Mouse (Mus musculus) heart, embryonic 13.5 days (tissue): Measurements from ENCODE around the gene Capsl. TPM values are rescaled to one million over a fixed set of nuclear protein-coding genes. Genes with fewer than 3 reads are reported as not detected.

Source experiments
- ATAC-seq: fragments of 200-750 bp; cut with Nextera tagmentation; 2 replicates; pipeline ENCODE4 v1.8.0; 2017; ENCODE audit warnings: moderate TSS enrichment; ENCODE audit not compliant: insufficient number of reproducible peaks, low FRiP score, low TSS enrichment; ENCODE audit errors: extremely low read depth
- H3K27ac ChIP-seq: fragments of 300-500 bp; sonication (generic); replicated peaks from 2 replicates; pipeline ENCODE4 v1.5.1; 2015; ENCODE audit warnings: moderate library complexity, mild to moderate bottlenecking, inconsistent platforms
- H3K27me3 ChIP-seq: fragments of 300-500 bp; sonication (generic); replicated peaks from 2 replicates; pipeline ENCODE4 v1.6.1; 2015; ENCODE audit warnings: mild to moderate bottlenecking, inconsistent platforms
- H3K36me3 ChIP-seq: fragments of 300-500 bp; sonication (generic); 2 replicates; pipeline ENCODE4 v1.6.1; 2015; ENCODE audit warnings: mild to moderate bottlenecking, inconsistent platforms
- H3K4me1 ChIP-seq: fragments of 300-500 bp; sonication (generic); 2 replicates; pipeline ENCODE4 v1.6.1; 2015; ENCODE audit warnings: inconsistent platforms
- H3K4me2 ChIP-seq: fragments of 300-500 bp; sonication (generic); 2 replicates; pipeline ENCODE4 v1.6.1; 2015; ENCODE audit warnings: inconsistent platforms, mild to moderate bottlenecking, moderate library complexity
- H3K4me3 ChIP-seq: fragments of 300-500 bp; sonication (generic); 2 replicates; pipeline ENCODE4 v1.5.1; 2015; ENCODE audit warnings: moderate library complexity, mild to moderate bottlenecking, inconsistent platforms
- H3K9ac ChIP-seq: fragments of 300-500 bp; sonication (generic); 2 replicates; pipeline ENCODE4 v1.6.1; 2015; ENCODE audit warnings: inconsistent platforms, mild to moderate bottlenecking, moderate library complexity
- H3K9me3 ChIP-seq: fragments of 300-500 bp; sonication (generic); 2 replicates; pipeline ENCODE4 v1.6.1; 2016; ENCODE audit warnings: inconsistent platforms
- WGBS: fragments of 180-500 bp; shearing (Covaris S2); methylation state at CpG from one replicate; pipeline ENCODE4 v1.1.7; 2015; ENCODE audit warnings: mixed read lengths; 5-methylcytosine and 5-hydroxymethylcytosine counted together
- polyA plus RNA-seq: library from polyadenylated mRNA; unstranded; fragments of >200 nt; fragmentation: Nextera tagmentation; extraction: Ambion mirVana; gene quantifications from 2 replicates; pipeline ENCODE4 v1.2.1, GENCODE M21; 2015

Gene Capsl
- polyA plus RNA-seq = 0.20 and 0.27 TPM in 2 replicates

DNA sequence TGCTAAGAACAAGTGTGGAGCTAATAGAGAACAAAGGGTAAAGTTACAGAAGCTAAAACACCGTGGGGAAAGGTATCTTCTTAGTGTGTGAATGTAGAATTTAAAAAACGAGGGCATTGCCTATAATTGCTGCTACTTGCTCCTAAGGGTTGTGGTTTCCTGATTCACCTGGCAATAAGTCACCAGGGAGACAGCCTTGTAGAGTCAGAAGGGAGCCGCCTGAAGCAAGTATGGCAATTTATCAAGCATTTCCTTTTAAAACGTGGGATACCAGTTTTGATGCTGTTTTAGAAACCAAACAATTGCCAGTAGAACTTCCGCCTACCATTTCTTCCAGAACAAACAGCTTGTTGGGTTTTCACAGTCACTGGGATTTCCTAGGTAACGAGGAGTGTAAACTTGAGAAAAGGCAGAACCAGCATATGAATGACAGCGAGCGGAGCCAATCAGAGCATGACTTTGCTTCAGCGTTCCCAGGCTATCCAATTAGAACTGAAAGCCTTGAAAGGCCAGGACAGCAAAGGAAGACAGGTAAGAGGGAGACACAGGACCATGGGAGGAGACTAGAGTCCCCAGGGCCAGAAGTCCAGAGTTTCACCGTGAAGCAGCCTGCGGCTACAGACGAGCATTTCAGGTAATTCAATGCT lies at the start of gene Capsl:
Gene Capsl (plus strand): TSS at position 495 of the 647 bp plus-strand sequence.
- no peak within 1 kb of the TSS for H3K4me3 ChIP-seq
- H3K27me3 ChIP-seq = no peaks in the 10 kb centered on the region
- no peak within 1 kb of the TSS for H3K27ac ChIP-seq
- WGBS = 50% methylated on average over 12 of the region's 12 CpGs
- H3K9me3 ChIP-seq = no peaks in the 10 kb centered on the region
- H3K9ac ChIP-seq = no peak within 1 kb of the TSS
- H3K36me3 ChIP-seq = no peaks in the 10 kb centered on the region
- H3K4me1 ChIP-seq = no peaks in the 10 kb centered on the region
- H3K4me2 ChIP-seq = peak within 1 kb of the TSS; percentile 26
- no peak for ATAC-seq

DNA sequence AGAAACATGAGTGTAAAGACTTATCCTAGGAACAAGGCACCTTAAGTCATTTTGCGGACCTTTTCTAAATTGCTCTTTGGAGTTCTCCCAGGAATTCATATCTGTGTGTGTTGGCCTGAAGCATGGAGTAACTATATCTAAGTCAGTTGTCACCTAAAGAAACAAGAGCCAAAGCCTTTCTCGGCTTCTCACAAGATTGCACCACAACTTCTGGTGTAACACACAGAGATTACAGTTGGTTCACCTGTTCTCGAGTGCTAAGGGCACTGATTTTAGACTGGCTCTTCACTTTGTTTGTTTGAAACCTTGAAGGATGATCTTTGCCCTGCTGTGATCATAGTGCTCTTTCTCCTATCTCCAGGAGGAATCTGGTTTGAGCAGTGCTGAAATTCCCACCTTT lies 26.4 kb upstream of the Capsl start:
- no peak for ATAC-seq

DNA sequence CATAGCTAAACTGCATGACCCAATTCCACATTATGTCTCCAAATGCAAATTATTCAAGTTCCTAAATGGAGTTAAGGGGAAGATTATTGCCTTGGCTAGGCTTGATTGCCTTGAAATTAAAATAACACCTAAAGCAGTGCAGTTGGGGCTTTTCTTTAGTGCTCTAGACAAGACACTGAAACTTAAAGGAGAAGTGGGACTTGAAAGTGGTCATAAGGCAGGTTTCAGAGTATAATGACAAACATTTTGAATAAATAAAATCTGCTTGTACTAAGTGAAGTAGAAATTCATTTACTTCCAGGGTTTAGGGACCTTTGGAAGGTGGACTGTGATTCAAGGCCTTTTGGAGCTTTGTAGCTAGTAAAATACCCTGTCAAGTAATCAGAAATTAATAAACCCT lies 14.7 kb upstream of the Capsl start:
- H3K4me1 ChIP-seq = no peaks in the 10 kb centered on the region
- no peak overlapping the region for H3K9ac ChIP-seq
- H3K4me3 ChIP-seq = no peak overlapping the region
- H3K4me2 ChIP-seq = no peak overlapping the region
- no peak overlapping the region for H3K27ac ChIP-seq
- H3K36me3 ChIP-seq = no peaks in the 10 kb centered on the region
- no peaks in the 10 kb centered on the region for H3K9me3 ChIP-seq
- ATAC-seq = no peak
- no peaks in the 10 kb centered on the region for H3K27me3 ChIP-seq

More for the DNA sequence above, 26.4 kb upstream of the Capsl start:
- Histone ChIP-seq H3K4me1 (no peaks in the 10 kb centered on the region), H3K9ac (no peak overlapping the region), H3K4me3 (no peak overlapping the region), H3K27ac (no peak overlapping the region), H3K36me3 (no peaks in the 10 kb centered on the region), H3K4me2 (no peak overlapping the region), H3K27me3 (no peaks in the 10 kb centered on the region), H3K9me3 (no peaks in the 10 kb centered on the region)
- 72% methylated on average over 3 of the region's 3 CpGs for WGBS

DNA sequence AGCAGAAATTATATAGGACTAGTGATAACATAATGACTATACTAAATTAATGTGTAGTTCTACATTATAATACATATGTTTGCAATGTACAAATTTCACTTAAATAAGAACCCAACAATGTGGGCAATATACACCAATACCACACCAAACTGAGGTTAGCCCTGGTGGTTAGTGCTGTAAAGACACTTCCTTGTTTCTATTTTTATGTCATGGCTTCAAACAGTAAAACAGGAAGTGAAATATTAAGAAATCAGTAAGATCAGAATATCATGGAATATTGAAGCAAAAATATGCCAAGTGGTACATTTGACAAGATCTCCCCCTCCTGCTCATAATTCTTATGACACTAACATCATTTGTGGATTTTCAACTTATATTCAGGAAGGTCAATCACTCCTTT lies 8.0 kb upstream of the Capsl start:
- Histone ChIP-seq H3K4me2 (no peak overlapping the region), H3K9ac (no peak overlapping the region), H3K27ac (no peak overlapping the region), H3K9me3 (no peaks in the 10 kb centered on the region), H3K4me1 (no peaks in the 10 kb centered on the region), H3K36me3 (no peaks in the 10 kb centered on the region), H3K4me3 (no peak overlapping the region), H3K27me3 (no peaks in the 10 kb centered on the region)
- no peak for ATAC-seq

DNA sequence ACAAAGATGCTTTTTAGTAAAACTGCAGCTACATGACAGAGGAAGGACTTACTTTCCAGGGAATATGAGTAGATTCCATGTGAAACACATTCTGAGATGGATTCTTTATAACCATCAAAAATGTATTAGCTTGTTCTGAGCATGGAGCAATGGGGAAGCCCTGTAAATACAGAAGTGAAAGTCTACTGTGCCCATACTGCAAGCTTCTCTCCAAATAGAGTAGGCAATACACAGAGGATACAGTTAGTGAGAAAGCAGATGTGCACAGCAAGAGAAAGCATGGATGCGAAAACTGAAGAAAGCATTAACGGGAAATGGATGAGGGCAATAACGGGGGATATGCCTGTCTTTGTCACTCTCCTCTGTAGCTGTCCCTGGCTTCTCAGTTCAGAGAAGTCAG lies 6.0 kb upstream of the Capsl start:
- Histone ChIP-seq H3K9me3 (no peaks in the 10 kb centered on the region), H3K4me2 (no peak overlapping the region), H3K4me3 (no peak overlapping the region), H3K4me1 (no peaks in the 10 kb centered on the region), H3K27ac (no peak overlapping the region), H3K9ac (no peak overlapping the region), H3K27me3 (no peaks in the 10 kb centered on the region), H3K36me3 (no peaks in the 10 kb centered on the region)
- ATAC-seq = no peak
- WGBS = 79% methylated on average over 3 of the region's 3 CpGs

DNA sequence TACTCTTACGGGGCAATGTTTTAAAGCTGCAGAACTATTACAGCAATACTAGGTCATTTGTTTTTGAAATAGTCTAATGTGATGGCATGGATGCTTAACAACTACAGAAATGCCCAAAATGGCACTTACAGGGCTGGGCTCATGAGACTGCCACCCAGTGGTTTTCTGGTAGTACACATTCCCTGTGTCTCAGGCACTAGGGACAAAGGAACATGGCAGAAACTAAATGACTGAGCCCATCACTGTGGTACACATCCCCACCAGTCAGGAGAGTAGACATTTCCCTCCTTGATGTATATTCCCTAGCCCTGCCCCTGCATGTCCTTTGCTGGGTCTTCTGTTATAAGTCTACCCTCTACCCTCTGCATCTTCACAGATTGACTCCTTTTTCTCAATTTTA lies 16.2 kb downstream of the Capsl start:
- no peak overlapping the region for H3K9ac ChIP-seq
- no peak overlapping the region for H3K27ac ChIP-seq
- H3K36me3 ChIP-seq = no peaks in the 10 kb centered on the region
- no peaks in the 10 kb centered on the region for H3K4me1 ChIP-seq
- H3K4me3 ChIP-seq = no peak overlapping the region
- WGBS = 84% methylated on average over 1 of the region's 1 CpGs
- ATAC-seq = no peak
- no peaks in the 10 kb centered on the region for H3K27me3 ChIP-seq
- H3K4me2 ChIP-seq = no peak overlapping the region
- H3K9me3 ChIP-seq = no peaks in the 10 kb centered on the region

DNA sequence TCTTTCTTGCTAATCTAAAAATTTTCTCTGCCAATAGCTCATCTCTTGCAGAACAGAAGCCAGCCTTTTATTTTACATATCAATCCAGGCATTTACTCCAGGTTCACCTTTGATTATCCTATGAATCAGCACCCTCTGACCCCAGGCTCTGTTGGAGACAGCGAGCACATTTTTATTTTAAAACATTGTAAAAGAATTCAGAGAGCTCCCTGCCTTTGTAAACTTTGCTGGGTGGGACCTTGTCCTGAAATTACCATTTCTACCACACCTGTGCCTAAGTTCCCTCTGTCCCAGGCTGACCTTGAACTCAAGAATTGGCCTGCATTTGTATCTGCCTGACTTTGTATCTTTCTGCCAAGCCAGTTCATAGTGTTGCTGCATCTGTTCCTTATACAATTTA lies 17.0 kb downstream of the Capsl start:
- 59% methylated on average over 1 of the region's 1 CpGs for WGBS
- H3K4me1 ChIP-seq = no peaks in the 10 kb centered on the region

DNA sequence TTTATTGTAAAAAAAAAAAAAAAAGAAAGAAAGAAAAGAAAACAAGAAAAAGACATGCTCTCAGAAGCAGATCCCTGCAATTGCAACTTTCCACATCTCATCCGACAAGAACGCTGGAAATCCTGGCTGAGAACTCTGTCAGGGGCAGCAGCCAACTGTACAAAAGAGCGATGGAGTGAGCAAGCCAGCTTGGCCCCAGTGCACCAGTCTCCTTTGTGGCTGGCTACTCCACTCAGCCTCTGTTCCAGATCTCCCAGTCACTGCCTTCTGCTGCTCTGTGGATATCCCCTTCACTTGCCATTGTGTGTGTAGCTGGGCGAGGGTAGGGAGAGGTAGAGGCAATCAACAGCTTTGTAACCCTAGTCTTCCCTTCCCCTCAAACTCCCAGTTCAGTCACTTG lies 18.4 kb downstream of the Capsl start:
- Histone ChIP-seq H3K27ac (no peak overlapping the region), H3K9ac (no peak overlapping the region), H3K4me2 (no peak overlapping the region), H3K4me1 (0 out of 2 replicates have a peak, but pooled peaks cover 3% of the 10 kb centered on the region), H3K4me3 (no peak overlapping the region), H3K9me3 (no peaks in the 10 kb centered on the region), H3K27me3 (no peaks in the 10 kb centered on the region), H3K36me3 (no peaks in the 10 kb centered on the region)
- ATAC-seq = no peak
- WGBS = 63% methylated on average over 4 of the region's 4 CpGs

More for the DNA sequence above, 17.0 kb downstream of the Capsl start:
- no peak for ATAC-seq
- H3K27me3 ChIP-seq = no peaks in the 10 kb centered on the region
- no peaks in the 10 kb centered on the region for H3K36me3 ChIP-seq
- no peak overlapping the region for H3K4me3 ChIP-seq
- H3K9me3 ChIP-seq = no peaks in the 10 kb centered on the region
- H3K4me2 ChIP-seq = no peak overlapping the region
- no peak overlapping the region for H3K9ac ChIP-seq
- H3K27ac ChIP-seq = no peak overlapping the region

DNA sequence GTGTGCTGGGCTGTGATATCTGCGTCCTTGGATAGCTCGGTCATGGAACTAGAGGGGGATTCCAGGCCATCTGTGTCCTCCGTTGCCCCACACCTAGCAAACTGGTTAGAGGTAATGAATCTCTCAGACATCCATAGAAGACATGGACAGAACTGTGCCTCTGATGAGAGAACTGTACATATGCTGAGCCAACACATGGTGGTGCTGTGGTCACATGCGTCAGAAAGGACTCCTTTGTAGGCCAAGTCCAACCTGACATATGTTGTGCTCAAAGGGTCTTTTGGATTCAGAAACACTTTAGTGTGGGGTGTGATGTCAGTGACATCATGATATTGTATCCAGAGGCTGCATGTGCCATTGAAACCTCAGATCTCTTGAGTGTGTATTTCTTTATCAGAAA lies 19.4 kb downstream of the Capsl start:
- Histone ChIP-seq H3K9ac (no peak overlapping the region), H3K27ac (no peak overlapping the region), H3K4me3 (no peak overlapping the region), H3K9me3 (no peaks in the 10 kb centered on the region), H3K4me2 (no peak overlapping the region), H3K4me1 (0 out of 2 replicates have a peak, but pooled peaks cover 3% of the 10 kb centered on the region), H3K36me3 (no peaks in the 10 kb centered on the region), H3K27me3 (no peaks in the 10 kb centered on the region)
- ATAC-seq = no peak
- 51% methylated on average over 4 of the region's 4 CpGs for WGBS

DNA sequence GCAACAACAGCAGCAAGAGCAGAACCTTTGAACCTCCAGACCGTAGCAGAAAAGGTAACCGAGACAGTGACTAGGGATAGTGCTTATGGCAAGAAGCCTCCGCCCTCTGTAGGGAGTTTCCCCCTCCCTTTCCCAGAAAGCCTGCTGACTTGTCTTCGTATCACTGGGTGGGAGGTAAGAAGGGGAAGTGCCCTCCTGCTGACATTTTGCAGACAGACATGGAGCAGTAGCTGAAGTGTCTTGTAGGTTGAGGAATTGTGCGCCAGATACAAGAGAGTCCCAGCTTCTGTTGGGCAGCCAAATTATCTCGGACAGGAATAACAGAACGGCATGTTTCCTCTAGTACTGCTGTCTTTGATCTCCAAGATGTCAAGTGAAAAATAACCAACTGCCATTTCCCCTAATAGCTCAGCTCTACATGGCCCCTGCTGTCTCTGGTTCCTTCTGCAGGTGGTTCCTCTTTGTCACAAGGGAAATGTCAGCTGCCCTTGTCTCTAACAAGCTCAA lies 27.7 kb downstream of the Capsl start:
- no peak; the same call in 1 of the 2 replicates for ATAC-seq
- Histone ChIP-seq H3K27me3 (no peaks in the 10 kb centered on the region), H3K9ac (no peak overlapping the region), H3K4me1 (peaks cover 11% of the 10 kb centered on the region), H3K27ac (0 out of 2 replicates have a peak overlapping the region, but pooled peaks have one; percentile 17), H3K36me3 (no peaks in the 10 kb centered on the region), H3K9me3 (no peaks in the 10 kb centered on the region), H3K4me3 (no peak overlapping the region), H3K4me2 (peak overlapping the region; percentile 39; the same call in 1 of the 2 replicates)
- 22% methylated on average over 7 of the region's 7 CpGs for WGBS

DNA sequence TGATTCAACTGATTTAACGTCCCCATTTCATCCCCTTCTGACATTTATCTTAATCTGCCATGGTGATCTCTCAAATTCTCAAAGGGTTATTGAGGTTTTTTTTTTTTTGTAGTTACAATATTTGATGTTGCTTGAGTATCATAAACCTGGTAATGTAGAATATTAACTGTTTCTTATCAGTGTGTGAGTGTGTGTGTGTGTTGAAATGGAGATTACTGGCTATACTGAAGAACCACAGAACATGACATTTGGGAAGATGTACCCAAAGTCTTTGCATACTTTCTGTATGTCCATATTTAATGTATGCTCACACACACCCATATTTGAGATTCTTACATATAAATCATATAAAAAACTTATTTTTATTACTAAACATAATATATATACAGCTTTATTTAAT lies 28.2 kb downstream of the Capsl start:
- no peak for ATAC-seq

DNA sequence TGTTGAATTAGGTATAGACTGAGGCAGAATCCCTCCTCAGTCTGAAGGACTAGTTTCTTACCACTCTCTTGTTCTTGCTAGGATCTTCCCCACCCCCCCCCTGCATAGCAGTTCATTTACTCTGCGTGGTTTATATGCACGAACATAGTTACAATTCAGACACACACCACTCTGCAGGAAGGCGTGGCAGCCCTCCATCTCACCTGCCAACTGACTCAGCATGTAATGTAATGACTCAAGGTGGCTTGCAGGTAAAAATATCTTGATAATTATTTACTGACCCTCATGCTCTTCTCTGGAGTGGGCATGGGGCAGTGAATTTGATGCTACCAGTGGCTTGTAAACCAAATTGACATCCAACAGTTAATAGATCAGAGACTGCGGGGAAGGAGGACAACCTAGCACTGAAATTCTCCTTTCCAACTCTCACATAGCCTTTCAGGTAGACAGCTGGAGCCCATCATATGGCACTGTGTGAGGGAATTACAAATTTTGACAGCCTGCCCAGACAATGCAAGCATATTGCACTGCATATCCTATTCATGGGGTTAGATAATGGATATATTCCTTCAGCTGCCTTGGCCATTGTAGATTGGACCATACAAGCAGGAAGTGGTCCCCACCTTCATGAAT lies 35.3 kb downstream of the Capsl start:
- Histone ChIP-seq H3K9ac (no peak overlapping the region), H3K4me2 (no peak overlapping the region), H3K27ac (no peak overlapping the region), H3K9me3 (peaks cover 6% of the 10 kb centered on the region; the same call in 1 of the 2 replicates), H3K27me3 (no peaks in the 10 kb centered on the region), H3K36me3 (no peaks in the 10 kb centered on the region), H3K4me1 (peaks cover 11% of the 10 kb centered on the region), H3K4me3 (no peak overlapping the region)
- no peak for ATAC-seq
- 86% methylated on average over 4 of the region's 4 CpGs for WGBS

More for the DNA sequence above, 28.2 kb downstream of the Capsl start:
- 8% methylated on average over 1 of the region's 1 CpGs for WGBS
- Histone ChIP-seq H3K9ac (no peak overlapping the region), H3K4me1 (peaks cover 10% of the 10 kb centered on the region), H3K27ac (no peak overlapping the region), H3K36me3 (no peaks in the 10 kb centered on the region), H3K27me3 (no peaks in the 10 kb centered on the region), H3K4me3 (no peak overlapping the region), H3K4me2 (peak overlapping the region; percentile 39; the same call in 1 of the 2 replicates), H3K9me3 (peaks cover 3% of the 10 kb centered on the region; the same call in 1 of the 2 replicates)
